Mouse (Mus musculus) CD4-positive helper T cell, adult 2 months (primary cell): ENCODE results near the gene Foxp1.

ENCODE experiments used
- DNase-seq: peaks from one replicate; pipeline ENCODE4 v3.0.0-alpha.2; 2012; ENCODE audit warnings: low read depth, missing footprints, low spot score

The Foxp1 gene

DNA sequence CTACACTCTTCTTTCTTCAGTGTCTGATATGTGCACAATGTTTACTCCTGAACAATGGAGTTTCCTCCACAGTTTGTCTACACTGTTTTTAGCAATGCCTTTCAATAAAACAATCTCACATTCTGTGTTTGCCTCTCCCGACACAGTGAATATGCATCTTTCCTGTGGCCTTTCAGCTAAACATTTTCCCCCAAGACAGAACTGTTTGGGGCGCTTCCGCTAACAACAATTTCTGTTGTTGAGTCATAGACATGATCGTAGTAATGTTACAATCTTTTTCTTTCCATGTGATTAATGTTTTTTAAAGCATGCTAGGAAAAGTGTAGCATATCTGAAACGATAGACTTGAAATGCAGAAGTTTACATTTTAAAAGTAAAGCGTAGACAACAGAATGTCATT, 194.4 kb downstream of the Foxp1 start:
- DNase-seq, result no peak

GRCm38 (mm10) chr6:99327721-99328120, 194.8 kb downstream of the Foxp1 start:
- no peak for DNase-seq

DNA sequence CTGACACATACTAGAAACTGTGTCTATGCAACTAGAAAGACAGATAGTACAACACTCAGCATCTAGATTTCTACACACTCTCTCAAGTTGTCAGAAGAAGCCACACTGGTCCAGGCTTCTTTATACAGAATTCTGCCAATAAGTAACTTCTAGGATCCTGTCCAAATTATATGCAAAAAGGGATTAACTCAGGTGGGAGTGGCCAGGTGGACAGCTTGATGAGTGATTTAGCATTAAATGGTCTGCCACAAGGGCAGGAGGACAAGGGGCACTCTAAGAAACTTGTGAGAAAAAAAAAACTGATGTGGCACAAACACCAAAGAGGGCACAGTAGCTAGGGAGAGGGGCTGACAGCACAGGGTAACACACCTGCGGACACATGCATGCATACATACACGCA, 196.6 kb downstream of the Foxp1 start:
- no peak for DNase-seq

GRCm38 (mm10) chr6:99325461-99325860, 197.1 kb downstream of the Foxp1 start:
- no peak for DNase-seq

GRCm38 (mm10) chr6:99322132-99322904, 200.2 kb downstream of the Foxp1 start:
- DNase-seq, result peak; percentile 35

- no peak for DNase-seq
These were observed 202.1 kb downstream of the Foxp1 start for GRCm38 (mm10) chr6:99320444-99320843.

DNA sequence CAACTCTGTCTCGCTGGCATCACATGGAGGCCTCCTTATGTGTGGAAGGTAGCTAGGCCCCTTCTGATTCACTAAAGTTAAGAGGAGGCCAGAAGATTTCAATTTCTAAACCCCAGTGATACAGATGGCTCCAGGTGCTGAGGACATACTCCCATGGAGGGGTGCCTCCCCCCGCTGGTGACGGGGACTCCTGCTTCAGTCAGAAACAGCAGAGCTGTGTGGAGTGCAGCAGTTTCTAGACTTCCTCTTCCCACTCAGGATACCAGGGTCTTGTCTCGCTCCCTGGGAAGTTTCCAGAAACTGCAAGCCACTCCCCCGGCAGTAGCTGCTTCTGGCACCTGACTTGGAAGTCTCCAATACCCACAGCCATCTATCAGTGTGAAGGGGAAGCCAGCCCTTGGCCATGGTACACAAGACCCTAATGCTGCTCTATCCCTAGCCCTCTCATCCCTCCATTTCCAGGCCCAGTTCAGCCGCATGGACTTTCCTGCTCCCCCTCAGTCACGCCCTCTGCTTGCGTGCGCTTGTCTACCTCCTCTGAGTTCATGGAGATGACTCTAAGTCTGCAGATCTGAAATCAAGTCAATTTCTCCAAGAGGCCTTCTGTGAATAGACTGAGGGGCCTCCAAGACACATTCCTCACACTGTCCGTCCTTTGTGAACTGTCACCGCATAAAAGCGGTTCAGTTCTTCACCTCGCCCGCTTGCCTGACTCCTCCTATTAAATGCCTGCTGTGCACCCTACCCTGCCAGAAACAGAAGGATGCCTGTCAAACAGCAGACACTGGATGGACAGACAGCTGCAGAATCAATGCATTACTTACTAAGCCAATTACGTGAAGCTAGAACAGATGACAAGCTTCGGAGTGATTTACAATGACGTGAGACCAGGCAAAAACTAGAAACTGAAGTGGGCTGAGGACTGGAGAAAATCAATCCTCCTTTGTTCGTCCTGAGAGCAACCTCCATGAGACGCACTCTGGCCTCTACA, 202.8 kb downstream of the Foxp1 start:
- no peak for DNase-seq

DNA sequence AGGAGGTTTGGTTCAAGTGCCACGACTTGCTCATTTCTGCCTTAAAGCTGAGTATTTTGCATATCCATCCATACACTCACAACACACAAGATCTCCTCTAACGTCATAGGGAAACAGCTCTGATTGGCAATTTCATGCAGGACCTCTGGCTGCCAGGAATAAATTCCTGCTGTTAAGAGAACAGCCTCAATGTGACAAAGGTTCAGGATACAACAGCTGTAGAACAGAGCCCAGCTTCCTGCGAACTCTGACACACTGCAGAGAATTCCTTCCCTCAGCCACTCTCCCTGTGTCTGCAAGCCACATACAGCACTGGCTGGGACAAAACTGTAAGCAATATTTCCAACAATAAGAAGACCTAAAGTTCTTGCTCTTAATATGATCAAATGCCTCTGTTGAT, 207.8 kb downstream of the Foxp1 start:
- no peak for DNase-seq

GRCm38 (mm10) chr6:99310529-99310928, 212.0 kb downstream of the Foxp1 start:
- no peak for DNase-seq

DNA sequence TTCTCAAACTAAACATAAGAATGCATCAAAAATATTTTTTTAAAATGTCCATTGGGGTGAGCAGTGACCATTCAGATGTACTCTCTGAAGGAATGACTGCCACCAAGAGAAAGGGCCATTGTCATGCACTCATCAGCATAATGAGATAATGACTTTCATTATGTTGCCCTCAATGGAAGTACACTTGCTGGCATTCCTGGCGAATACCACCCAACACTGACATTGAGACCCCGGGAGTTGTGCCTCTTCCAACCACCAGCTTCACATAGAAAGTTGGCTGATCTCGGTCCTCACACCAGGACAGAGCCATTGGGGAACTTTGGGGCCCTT, 212.4 kb downstream of the Foxp1 start:
- no peak for DNase-seq

DNA sequence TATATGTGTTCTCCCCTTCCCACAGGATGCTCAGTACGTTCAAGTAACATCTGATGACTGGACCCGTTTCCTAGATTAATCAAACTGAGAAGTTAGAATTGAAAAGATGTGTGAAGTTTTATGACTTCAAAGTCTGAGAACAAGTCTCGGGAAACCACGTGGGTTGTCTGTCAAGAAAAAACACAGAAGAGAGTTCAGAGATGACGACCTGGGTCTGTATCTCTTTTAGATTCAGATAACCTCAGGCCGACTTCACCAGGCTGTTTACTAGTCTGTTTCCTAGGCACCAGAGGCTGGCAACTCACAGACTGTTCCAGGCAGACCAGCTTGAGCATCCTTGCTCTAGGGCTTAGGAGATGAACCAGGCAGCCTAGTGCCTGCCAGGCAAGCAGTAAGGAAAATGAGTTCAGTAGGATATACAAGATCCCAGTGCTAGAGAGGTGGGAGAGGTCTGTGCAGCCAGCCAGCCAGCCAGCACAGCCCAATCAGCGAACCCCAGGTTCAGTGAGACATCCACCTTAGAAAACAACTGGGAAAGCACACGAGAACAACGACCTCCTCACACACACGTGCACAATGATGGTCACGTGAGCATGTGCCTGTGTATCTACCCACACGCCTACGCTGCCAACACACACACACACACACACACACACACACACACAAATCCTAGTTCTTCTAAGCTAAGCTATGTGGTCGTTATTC, 212.9 kb downstream of the Foxp1 start:
- peak; percentile 82 for DNase-seq

DNA sequence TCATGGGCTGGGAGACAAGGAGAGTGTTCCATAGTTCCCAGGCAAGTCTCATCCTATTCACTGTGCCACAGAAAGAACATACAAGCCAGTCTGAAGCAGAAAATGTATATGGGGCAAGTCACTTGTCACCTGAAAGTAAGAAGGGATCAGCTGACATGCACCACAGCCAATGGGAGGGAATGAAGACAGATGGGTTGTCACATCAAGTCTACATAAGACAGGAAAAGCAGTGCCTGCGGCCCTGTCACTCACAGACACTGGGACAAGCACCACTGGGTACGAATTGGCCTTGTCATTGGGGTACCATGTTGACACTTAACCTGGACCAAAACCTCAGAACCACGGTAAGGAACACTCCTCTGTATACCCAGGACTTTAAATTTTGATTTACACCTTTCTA, 216.8 kb downstream of the Foxp1 start:
- DNase-seq, result peak; percentile 25

- no peak for DNase-seq
These were observed 217.3 kb downstream of the Foxp1 start for GRCm38 (mm10) chr6:99305236-99305635.

DNA sequence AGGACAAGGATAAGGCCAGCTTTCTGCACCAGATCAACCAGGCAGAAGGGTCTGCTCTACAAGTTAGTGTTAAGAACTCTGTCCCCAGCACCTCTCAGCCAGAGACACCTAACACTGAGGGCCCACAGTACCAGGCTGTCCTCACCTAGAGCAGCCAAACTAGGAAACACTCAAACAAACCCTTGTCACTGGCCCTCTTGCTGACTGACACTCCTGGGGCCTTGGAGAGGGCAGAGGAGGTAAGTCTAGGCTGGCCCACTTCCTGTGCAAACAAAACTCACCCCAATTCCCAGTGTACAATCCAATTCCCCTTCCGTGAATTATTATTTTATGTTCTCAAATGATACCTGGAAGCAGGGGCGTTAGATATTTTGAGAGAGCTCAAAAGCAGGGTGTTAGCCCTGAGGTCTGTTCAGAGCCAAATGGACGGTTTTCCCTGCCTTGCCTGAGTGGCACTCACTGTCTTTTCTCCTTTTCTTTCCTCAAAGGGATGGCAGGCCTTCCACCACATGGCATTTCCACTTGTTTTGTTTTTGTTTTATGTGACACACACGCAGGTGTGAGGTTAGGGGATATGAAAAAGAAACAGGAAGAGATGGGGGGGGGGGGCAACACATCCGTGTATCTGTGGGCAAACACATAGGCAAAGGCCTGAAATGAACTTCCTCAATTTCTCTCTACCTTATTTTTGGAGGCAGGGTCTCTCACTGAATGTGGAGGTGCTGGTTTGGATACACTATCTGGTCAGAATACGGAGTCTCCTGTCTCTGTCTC, 219.7 kb downstream of the Foxp1 start:
- DNase-seq, result peak; percentile 58

GRCm38 (mm10) chr6:99301923-99302322, 220.6 kb downstream of the Foxp1 start:
- no peak for DNase-seq

GRCm38 (mm10) chr6:99300235-99300634, 222.3 kb downstream of the Foxp1 start:
- DNase-seq, result no peak

GRCm38 (mm10) chr6:99299196-99299595, 223.3 kb downstream of the Foxp1 start:
- DNase-seq, result no peak

GRCm38 (mm10) chr6:99297535-99297934, 225.0 kb downstream of the Foxp1 start:
- no peak for DNase-seq

DNA sequence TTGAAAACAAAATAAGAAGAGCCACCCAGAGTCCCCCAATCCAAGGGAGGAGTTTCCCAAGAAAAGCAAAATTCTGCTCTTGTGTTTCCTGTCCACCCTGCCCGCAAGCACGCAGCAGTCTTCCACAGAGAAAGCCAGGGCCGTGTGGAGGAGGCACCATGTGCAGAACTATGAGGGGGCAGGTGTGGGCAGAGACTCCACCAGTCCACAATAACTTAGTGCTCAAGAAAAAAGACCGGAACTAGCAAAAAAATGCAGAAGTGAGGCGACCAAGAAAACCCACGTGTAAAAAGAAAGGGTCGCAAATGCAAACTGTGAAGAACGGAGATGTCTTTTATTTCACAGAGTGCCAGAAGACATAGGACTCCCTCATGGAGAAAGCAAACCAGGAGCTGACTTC, 227.0 kb downstream of the Foxp1 start:
- no peak for DNase-seq

GRCm38 (mm10) chr6:99289220-99289619, 233.3 kb downstream of the Foxp1 start:
- no peak for DNase-seq

- DNase-seq, result peak; percentile 37
These were observed 237.5 kb downstream of the Foxp1 start for GRCm38 (mm10) chr6:99285026-99285425.
